Mouse (Mus musculus): Measurements from ENCODE around the gene Cnfn.
"Not testable (repeated sequence)": the region's sequence is repeated elsewhere in the genome, so short reads cannot be mapped to it uniquely, and the experiment has no call there.

The Cnfn gene

GRCm38 (mm10) chr7:25369058-25369749 lies at the start of gene Cnfn:
Cnfn (minus strand) TSS chr7:25369724.
- ATAC-seq (ENCODE audit: low TSS enrichment), result 0 out of 2 replicates have a peak, but pooled peaks have one; percentile 28

GRCm38 (mm10) chr7:25417597-25417996 lies 48.1 kb upstream of the Cnfn start:
- no peak for ATAC-seq (ENCODE audit: low TSS enrichment)

GRCm38 (mm10) chr7:25412833-25413441 lies 43.4 kb upstream of the Cnfn start, which contains the start of gene Cxcl17:
Cxcl17 (minus strand) TSS chr7:25412886.
- ATAC-seq (ENCODE audit: low TSS enrichment), result no peak

GRCm38 (mm10) chr7:25411861-25412260 lies 42.3 kb upstream of the Cnfn start:
- ATAC-seq (ENCODE audit: low TSS enrichment), result no peak

GRCm38 (mm10) chr7:25410969-25411615 lies 41.6 kb upstream of the Cnfn start:
- ATAC-seq (ENCODE audit: low TSS enrichment), result no peak

GRCm38 (mm10) chr7:25409114-25409760 lies 39.7 kb upstream of the Cnfn start:
- ATAC-seq (ENCODE audit: low TSS enrichment), result no peak

- ATAC-seq (ENCODE audit: low TSS enrichment), result no peak
These were observed 36.9 kb upstream of the Cnfn start for GRCm38 (mm10) chr7:25406468-25406867.

- no peak for ATAC-seq (ENCODE audit: low TSS enrichment)
These were observed 33.2 kb upstream of the Cnfn start for GRCm38 (mm10) chr7:25402671-25403101.

- no peak for ATAC-seq (ENCODE audit: low TSS enrichment)
These were observed 32.5 kb upstream of the Cnfn start for GRCm38 (mm10) chr7:25401986-25402385.

- ATAC-seq (ENCODE audit: low TSS enrichment), result no peak
These were observed 32.0 kb upstream of the Cnfn start for GRCm38 (mm10) chr7:25401551-25401950.

GRCm38 (mm10) chr7:25399028-25399427 lies 29.5 kb upstream of the Cnfn start:
- ATAC-seq (ENCODE audit: low TSS enrichment), result not testable (repeated sequence)

GRCm38 (mm10) chr7:25398610-25399009 lies 29.1 kb upstream of the Cnfn start, which contains the start of gene Lipe:
Lipe (minus strand) TSS chr7:25398710.
- ATAC-seq (ENCODE audit: low TSS enrichment), result no peak

GRCm38 (mm10) chr7:25396621-25397020 lies 27.1 kb upstream of the Cnfn start:
- ATAC-seq (ENCODE audit: low TSS enrichment), result no peak

- ATAC-seq (ENCODE audit: low TSS enrichment), result peak; percentile 89
These were observed 26.3 kb upstream of the Cnfn start for GRCm38 (mm10) chr7:25395558-25396521.

GRCm38 (mm10) chr7:25395186-25395557 lies 25.6 kb upstream of the Cnfn start:
- ATAC-seq (ENCODE audit: low TSS enrichment), result peak; percentile 38

- no peak for ATAC-seq (ENCODE audit: low TSS enrichment)
These were observed 25.2 kb upstream of the Cnfn start for GRCm38 (mm10) chr7:25394754-25395153.

- ATAC-seq (ENCODE audit: low TSS enrichment), result no peak
These were observed 24.1 kb upstream of the Cnfn start for GRCm38 (mm10) chr7:25393451-25394210.

- no peak; the same call in 1 of the 2 replicates for ATAC-seq (ENCODE audit: low TSS enrichment)
These were observed 23.3 kb upstream of the Cnfn start for GRCm38 (mm10) chr7:25392851-25393250.

- ATAC-seq (ENCODE audit: low TSS enrichment), result no peak
These were observed 22.4 kb upstream of the Cnfn start for GRCm38 (mm10) chr7:25391856-25392453.

- ATAC-seq (ENCODE audit: low TSS enrichment), result no peak
These were observed 21.5 kb upstream of the Cnfn start for GRCm38 (mm10) chr7:25390986-25391385.
